Mouse (Mus musculus) olfactory bulb, adult 2 months (tissue): ENCODE measurements around the gene Ntm.

ENCODE experiments used
- CTCF ChIP-seq: fragments of 200-500 bp; IDR thresholded peaks from 2 replicates; pipeline ENCODE4 v1.5.1; 2012; ENCODE audit warnings: low read depth, mild to moderate bottlenecking, low read length, moderate library complexity; ENCODE audit not compliant: insufficient read depth
- POLR2A ChIP-seq: fragments of 200-500 bp; IDR thresholded peaks from 2 replicates; pipeline ENCODE4 v1.6.1; 2012; ENCODE audit warnings: mild to moderate bottlenecking, low read depth, low read length, moderate library complexity; ENCODE audit not compliant: insufficient read depth

- TF ChIP-seq CTCF, result no peak
- TF ChIP-seq POLR2A, result no peak
Measured at GRCm38 (mm10) chr9:29716795-29717194, 246.1 kb downstream of the Ntm start.
